Mouse (Mus musculus): ENCODE results near the gene Hapln2. TPM values are rescaled to one million over a fixed set of nuclear protein-coding genes. Genes with fewer than 3 reads are reported as not detected.

Gene Hapln2
- total RNA-seq (2015; ENCODE audit: low replicate concordance) (not detected in 2 replicates), total RNA-seq (2017; ENCODE audit: low replicate concordance) (not detected in 2 replicates)

- no peak for ATAC-seq (replicated peaks; ENCODE audit: low FRiP score, poor library complexity, severe bottlenecking)
Measured at GRCm38 (mm10) chr3:88027434-88028186, at the start of gene Hapln2. Gene Hapln2 (minus strand): TSS chr3:88027583.

- no peak for ATAC-seq (replicated peaks; ENCODE audit: low FRiP score, poor library complexity, severe bottlenecking)
Measured at GRCm38 (mm10) chr3:88074766-88075165, 47.4 kb upstream of the Hapln2 start.

- ATAC-seq (replicated peaks; ENCODE audit: low FRiP score, poor library complexity, severe bottlenecking) = no peak
Measured at GRCm38 (mm10) chr3:88074351-88074750, 47.0 kb upstream of the Hapln2 start.

GRCm38 (mm10) chr3:88073631-88074030 is 46.2 kb upstream of the Hapln2 start:
- no peak for ATAC-seq (replicated peaks; ENCODE audit: low FRiP score, poor library complexity, severe bottlenecking)

GRCm38 (mm10) chr3:88071783-88072182 is 44.4 kb upstream of the Hapln2 start:
- ATAC-seq (replicated peaks; ENCODE audit: low FRiP score, poor library complexity, severe bottlenecking) = peak; percentile 77

- no peak for ATAC-seq (replicated peaks; ENCODE audit: low FRiP score, poor library complexity, severe bottlenecking)
Measured at GRCm38 (mm10) chr3:88068386-88068785, 41.0 kb upstream of the Hapln2 start.

GRCm38 (mm10) chr3:88057902-88058696 is 30.7 kb upstream of the Hapln2 start, which contains the start of gene Naxe:
Gene Naxe (minus strand): TSS chr3:88058495.
- peak; percentile 95 for ATAC-seq (replicated peaks; ENCODE audit: low FRiP score, poor library complexity, severe bottlenecking)

- ATAC-seq (replicated peaks; ENCODE audit: low FRiP score, poor library complexity, severe bottlenecking) = no peak
Measured at GRCm38 (mm10) chr3:88057030-88057429, 29.6 kb upstream of the Hapln2 start.

- no peak for ATAC-seq (replicated peaks; ENCODE audit: low FRiP score, poor library complexity, severe bottlenecking)
Measured at GRCm38 (mm10) chr3:88049532-88049931, 22.1 kb upstream of the Hapln2 start.

GRCm38 (mm10) chr3:88042661-88043421 is 15.5 kb upstream of the Hapln2 start, which contains the start of gene Gpatch4:
Gene Gpatch4 (plus strand): TSS chr3:88043108.
- ATAC-seq (replicated peaks; ENCODE audit: low FRiP score, poor library complexity, severe bottlenecking) = peak; percentile 99

GRCm38 (mm10) chr3:88035561-88036293 is 8.3 kb upstream of the Hapln2 start:
- no peak for ATAC-seq (replicated peaks; ENCODE audit: low FRiP score, poor library complexity, severe bottlenecking)

- no peak for ATAC-seq (replicated peaks; ENCODE audit: low FRiP score, poor library complexity, severe bottlenecking)
Measured at GRCm38 (mm10) chr3:88033506-88033905, 6.1 kb upstream of the Hapln2 start.

GRCm38 (mm10) chr3:88030608-88031395 is 3.4 kb upstream of the Hapln2 start:
- 0 out of 2 replicates have a peak, but pooled peaks have one; percentile 17 for ATAC-seq (replicated peaks; ENCODE audit: low FRiP score, poor library complexity, severe bottlenecking)

GRCm38 (mm10) chr3:88026823-88027222 is 560 bp downstream of the Hapln2 start:
- no peak for ATAC-seq (replicated peaks; ENCODE audit: low FRiP score, poor library complexity, severe bottlenecking)

- no peak for ATAC-seq (replicated peaks; ENCODE audit: low FRiP score, poor library complexity, severe bottlenecking)
Measured at GRCm38 (mm10) chr3:88023192-88024074, 4.0 kb downstream of the Hapln2 start.

GRCm38 (mm10) chr3:88022322-88023191 is 4.8 kb downstream of the Hapln2 start:
- ATAC-seq (replicated peaks; ENCODE audit: low FRiP score, poor library complexity, severe bottlenecking) = peak; percentile 84

Measured in erythroblast, adult 5-6 weeks (primary cell).